Mouse (Mus musculus) macrophage (primary cell): ENCODE measurements around the gene Arhgap31. TPM values are rescaled to one million over a fixed set of nuclear protein-coding genes. Genes with fewer than 3 reads are reported as not detected.

ENCODE experiments used
- H3K27ac ChIP-seq: fragments of 350-480 bp; formaldehyde crosslinking; 2 replicates; pipeline ENCODE4 v1.9.0; 2021
- H3K36me3 ChIP-seq: fragments of 350-480 bp; formaldehyde crosslinking; 2 replicates; pipeline ENCODE4 v1.9.0; 2021; ENCODE audit errors: inconsistent target
- H3K4me3 ChIP-seq: fragments of 350-480 bp; formaldehyde crosslinking; 2 replicates; pipeline ENCODE4 v1.9.0; 2021; ENCODE audit errors: inconsistent target
- H3K79me2 ChIP-seq: fragments of 350-480 bp; formaldehyde crosslinking; 2 replicates; pipeline ENCODE4 v1.9.0; 2021; ENCODE audit errors: inconsistent target
- WGBS: methylation state at CpG from one replicate; pipeline ENCODE4 v1.1.7; 2026; ENCODE audit warnings: inconsistent platforms; ENCODE audit not compliant: missing documents; 5-methylcytosine and 5-hydroxymethylcytosine counted together
- polyA plus RNA-seq: library from polyadenylated mRNA; stranded (reverse); fragments of 250-400 nt; gene quantifications from 3 replicates; pipeline ENCODE4 v1.2.4, GENCODE M21; 2018; ENCODE audit warnings: inconsistent platforms

Arhgap31 gene
- polyA plus RNA-seq, 1 experiment from 2014 or later = 40.3 TPM

DNA sequence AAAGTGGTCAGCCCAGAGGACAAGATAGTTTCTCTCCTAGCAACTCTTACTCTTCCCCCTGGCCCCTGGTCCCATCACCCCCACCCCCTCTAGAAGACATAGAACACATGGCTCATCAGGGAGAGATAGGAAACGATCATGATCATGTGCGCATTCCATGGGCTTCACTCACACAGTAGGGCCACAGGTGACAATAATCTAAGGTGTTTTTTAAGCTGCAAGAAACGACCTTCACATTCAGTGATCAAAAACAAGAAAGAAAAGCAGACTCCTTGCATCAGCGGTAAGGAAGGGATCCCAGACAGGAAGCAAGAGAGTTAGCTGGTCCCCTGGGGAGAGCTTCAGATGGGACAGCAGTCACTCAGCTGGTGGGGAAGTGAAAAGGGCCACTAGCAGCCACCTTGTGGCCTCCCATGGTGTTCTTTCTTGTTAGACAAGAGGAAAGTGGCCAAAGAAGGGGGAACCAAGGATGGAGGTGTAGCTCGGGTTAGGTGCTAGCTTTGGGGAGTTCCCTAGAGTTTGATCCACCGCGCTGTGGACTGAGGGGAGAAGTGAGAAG, 4.0 kb downstream of the Arhgap31 start:
- H3K4me3 ChIP-seq = no peak overlapping the region
- H3K36me3 ChIP-seq = no peaks in the 10 kb centered on the region
- peaks cover 75% of the 10 kb centered on the region for H3K79me2 ChIP-seq
- H3K27ac ChIP-seq = no peak overlapping the region
- 54% methylated on average over 7 of the region's 7 CpGs for WGBS

DNA sequence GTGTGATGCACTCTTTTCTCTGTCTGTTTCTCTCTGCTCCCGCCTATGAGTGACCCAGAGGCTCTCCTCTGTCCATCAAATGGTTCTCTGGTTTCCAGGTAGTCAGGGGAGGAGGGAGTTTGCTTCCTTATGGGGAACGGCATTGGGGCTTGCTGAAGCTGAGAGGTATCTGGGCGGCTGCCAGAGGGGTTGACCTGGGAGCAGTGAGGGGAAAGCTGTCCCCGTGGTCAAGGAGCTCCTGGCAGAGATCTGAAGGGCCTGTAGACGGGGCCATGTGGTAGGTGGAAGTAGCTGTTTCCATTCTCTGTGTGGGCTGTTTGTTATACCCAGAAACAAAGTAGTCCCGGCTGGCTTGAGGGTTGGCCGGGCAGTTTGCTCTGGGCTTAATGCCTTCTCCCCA, 6.3 kb downstream of the Arhgap31 start:
- WGBS = 71% methylated on average over 7 of the region's 7 CpGs
- H3K36me3 ChIP-seq = no peaks in the 10 kb centered on the region
- H3K27ac ChIP-seq = no peak overlapping the region
- H3K4me3 ChIP-seq = no peak overlapping the region
- peaks cover 92% of the 10 kb centered on the region for H3K79me2 ChIP-seq

DNA sequence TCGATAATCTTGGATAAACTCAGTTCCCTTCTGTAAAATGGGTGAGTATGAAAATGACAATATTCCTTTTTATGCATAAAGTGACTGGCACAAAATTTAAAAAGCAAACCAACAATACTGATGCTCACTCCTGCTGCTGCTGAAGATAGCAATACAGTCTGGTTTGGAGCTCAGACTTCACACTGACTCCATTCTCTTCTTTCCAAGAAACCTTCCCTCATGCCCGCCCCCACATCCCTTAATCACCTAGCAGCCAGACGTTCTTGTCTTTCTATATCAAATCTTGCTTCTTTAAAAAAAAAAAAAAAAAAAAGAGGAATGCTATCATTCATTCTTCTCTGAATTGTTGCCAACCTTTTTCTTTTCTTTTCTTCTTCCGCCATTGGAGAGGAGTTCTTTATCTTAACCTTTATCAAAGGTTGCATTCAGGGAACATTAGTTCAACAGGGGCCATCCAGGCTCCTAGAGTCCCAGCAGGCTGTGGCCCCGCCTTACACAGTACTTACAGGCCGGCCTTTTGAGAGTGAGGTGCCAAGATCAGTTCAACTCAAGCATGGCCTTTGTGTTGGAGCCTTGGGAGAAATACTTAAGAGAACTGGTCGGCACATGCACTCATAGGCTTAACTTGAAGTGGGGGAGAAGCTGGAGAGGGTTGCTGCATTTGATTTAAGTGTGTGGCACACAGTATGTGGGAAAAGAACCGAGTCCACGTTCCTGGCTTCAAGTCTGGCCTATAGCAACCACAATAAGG, 7.4 kb downstream of the Arhgap31 start:
- H3K27ac ChIP-seq = no peak overlapping the region
- H3K4me3 ChIP-seq = no peak overlapping the region
- 79% methylated on average over 9 of the region's 9 CpGs for WGBS
- peaks cover 100% of the 10 kb centered on the region for H3K79me2 ChIP-seq
- no peaks in the 10 kb centered on the region for H3K36me3 ChIP-seq

DNA sequence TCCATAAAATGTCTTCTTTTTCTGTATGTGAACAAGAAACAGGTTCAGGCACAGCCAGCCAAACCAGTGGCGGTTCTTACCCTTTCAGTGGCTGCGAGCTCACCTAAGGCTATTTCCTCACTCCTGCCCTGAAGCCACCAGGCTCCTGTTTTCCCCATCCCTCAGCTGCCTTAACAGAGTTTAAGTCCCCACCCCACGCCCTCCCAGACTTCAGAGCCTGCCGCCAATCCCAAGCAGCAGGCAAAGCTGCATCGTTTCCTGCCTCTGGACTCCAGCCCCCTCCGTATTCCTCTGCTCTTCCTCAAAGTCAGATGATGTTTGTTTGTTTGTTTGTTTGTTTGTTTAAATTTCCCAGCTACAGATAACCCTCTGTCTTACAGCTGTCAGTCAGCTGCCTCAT, 9.6 kb downstream of the Arhgap31 start:
- Histone ChIP-seq H3K79me2 (peaks cover 100% of the 10 kb centered on the region), H3K36me3 (no peaks in the 10 kb centered on the region), H3K4me3 (no peak overlapping the region), H3K27ac (no peak overlapping the region)
- 93% methylated on average over 6 of the region's 6 CpGs for WGBS

DNA sequence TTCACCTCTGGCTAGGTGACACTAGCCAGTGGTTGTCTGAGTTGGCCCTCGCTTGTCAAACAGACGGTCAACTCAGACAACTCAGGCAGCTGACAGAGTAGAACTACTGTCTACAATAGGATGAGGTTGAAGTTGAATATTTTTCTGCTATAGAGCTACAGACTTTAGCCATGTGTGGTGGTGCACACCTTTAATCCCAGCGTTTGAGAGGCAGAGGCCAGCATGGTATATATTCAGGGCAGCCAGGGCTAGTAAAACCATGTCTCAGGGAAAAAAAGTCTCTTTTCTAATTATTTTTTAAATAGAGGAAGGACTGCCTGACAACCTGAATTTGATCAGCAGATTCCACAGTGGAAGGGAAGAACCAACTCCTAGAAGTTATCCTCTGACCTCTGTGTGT, 10.8 kb downstream of the Arhgap31 start:
- 94% methylated on average over 3 of the region's 3 CpGs for WGBS
- peak overlapping the region; percentile 63 for H3K27ac ChIP-seq
- H3K4me3 ChIP-seq = no peak overlapping the region
- H3K36me3 ChIP-seq = no peaks in the 10 kb centered on the region
- H3K79me2 ChIP-seq = peaks cover 100% of the 10 kb centered on the region

DNA sequence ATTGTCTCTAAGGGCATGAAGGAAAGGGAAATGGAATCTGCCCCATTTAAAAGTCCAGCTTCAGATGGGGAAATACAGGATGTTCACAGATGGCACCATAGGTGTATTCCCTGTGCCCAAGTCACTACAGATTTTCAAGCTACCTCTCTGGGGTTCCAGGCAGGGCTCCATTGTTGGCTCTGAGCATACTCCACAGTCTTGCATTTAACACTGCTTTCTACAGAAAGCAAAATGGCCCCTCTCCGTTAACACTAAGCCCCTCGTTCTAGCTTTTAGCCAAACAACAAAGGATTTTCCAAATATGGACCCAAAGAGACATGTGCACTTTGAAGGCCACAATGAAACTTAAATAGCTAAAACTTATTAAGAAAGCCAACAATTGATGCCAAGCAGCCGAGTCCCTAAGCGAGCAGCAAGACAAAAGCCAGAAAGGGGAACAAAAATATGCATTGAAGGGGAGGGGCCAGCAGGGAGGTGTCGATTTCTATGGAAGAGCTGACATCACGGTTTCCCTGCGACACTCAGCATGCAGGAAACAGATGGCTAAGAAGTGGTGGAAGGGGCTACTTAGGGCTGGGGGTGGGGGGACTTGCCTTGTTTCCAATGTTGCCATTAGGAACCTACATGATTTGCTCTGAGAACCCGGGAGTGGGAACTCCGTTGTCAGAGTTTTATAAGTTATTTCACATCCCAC, 11.4 kb downstream of the Arhgap31 start:
- H3K4me3 ChIP-seq = no peak overlapping the region; the same call in 1 of the 2 replicates

DNA sequence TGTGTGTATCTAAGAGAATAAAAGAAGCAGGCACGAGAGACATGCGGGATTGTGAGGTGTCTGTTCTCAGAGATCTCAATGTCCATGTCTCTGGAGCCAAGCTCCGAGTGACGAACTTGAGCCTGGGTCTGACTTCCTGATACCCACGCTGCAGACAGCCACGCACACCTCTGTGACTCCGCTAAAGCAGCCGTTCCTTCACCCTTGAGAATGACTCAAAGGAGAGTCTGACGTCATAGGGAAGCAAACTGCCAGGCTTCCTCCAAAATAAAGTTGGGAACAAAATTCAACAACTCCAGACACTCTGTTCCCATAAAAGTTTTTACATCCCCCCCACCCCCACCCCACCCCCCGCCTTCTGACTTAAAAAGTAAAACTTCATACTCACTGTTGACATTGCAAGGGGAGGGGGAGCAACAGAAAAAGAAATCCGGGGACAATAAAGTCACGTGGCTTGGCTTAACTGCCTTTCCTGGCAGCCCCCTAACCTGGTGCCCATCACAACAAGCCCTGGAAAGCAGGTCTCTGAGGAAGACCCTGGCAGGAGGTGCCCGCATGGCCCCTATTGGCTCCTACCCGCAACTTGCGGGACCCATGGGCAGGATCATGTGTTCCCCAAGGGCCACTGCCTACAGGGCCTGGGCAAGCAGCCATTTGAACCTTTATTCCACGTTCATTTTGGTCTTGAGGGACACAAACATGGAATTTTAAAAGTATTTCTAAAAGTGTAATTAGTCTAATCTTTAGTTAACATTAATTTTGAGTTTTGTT, 12.5 kb downstream of the Arhgap31 start:
- 69% methylated on average over 14 of the region's 16 CpGs for WGBS
- peaks cover 100% of the 10 kb centered on the region for H3K79me2 ChIP-seq
- H3K36me3 ChIP-seq = no peaks in the 10 kb centered on the region
- no peak overlapping the region for H3K27ac ChIP-seq
- H3K4me3 ChIP-seq = no peak overlapping the region

More for the DNA sequence above, 11.4 kb downstream of the Arhgap31 start:
- H3K27ac ChIP-seq = peak overlapping the region; percentile 63
- no peaks in the 10 kb centered on the region for H3K36me3 ChIP-seq
- 2% methylated on average over 9 of the region's 9 CpGs for WGBS
- H3K79me2 ChIP-seq = peaks cover 100% of the 10 kb centered on the region

DNA sequence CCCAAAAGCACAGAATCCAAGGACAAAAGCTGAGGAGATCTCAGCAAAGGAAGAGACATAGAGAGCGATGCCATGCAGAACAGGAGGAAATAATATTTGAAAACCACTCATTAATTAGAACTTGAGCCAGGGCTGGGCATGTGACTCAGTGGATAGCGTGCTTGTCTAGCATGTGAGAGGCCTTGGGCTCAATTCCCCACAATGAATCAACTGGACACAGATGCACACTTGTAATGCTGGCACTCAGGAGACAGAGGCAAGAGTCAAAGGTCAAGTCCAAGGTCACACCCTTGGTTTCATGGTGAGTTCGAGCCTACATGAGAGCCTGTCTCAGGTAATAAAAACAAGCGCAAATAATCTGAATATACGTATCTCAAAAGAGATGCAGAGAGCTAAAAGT, 15.5 kb downstream of the Arhgap31 start:
- H3K27ac ChIP-seq = no peak overlapping the region
- 95% methylated on average over 5 of the region's 5 CpGs for WGBS
- no peak overlapping the region for H3K4me3 ChIP-seq
- no peaks in the 10 kb centered on the region for H3K36me3 ChIP-seq
- peaks cover 100% of the 10 kb centered on the region for H3K79me2 ChIP-seq

DNA sequence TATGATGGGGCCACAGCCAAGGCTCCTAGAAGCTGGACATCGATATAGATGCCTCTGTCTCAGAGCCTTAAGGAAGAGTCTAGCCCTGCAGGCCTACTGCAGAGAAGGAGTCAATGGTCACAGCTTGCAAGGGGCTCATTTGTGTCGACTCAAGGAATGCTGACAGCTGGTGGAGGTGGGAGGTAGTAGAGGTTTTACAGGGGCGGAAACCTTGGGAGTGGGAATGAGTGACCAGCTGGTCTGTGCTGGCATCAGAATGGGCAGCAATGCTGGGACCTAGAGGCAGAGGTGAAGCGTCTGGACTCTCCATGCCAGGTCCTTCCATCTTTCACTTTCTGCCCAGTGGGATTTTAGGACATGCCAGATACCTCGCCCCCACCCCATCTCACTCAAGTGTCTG, 17.5 kb downstream of the Arhgap31 start:
- no peak overlapping the region for H3K4me3 ChIP-seq
- H3K36me3 ChIP-seq = 0 out of 2 replicates have a peak, but pooled peaks cover 8% of the 10 kb centered on the region
- H3K79me2 ChIP-seq = peaks cover 100% of the 10 kb centered on the region
- H3K27ac ChIP-seq = no peak overlapping the region
- WGBS = 89% methylated on average over 5 of the region's 5 CpGs

DNA sequence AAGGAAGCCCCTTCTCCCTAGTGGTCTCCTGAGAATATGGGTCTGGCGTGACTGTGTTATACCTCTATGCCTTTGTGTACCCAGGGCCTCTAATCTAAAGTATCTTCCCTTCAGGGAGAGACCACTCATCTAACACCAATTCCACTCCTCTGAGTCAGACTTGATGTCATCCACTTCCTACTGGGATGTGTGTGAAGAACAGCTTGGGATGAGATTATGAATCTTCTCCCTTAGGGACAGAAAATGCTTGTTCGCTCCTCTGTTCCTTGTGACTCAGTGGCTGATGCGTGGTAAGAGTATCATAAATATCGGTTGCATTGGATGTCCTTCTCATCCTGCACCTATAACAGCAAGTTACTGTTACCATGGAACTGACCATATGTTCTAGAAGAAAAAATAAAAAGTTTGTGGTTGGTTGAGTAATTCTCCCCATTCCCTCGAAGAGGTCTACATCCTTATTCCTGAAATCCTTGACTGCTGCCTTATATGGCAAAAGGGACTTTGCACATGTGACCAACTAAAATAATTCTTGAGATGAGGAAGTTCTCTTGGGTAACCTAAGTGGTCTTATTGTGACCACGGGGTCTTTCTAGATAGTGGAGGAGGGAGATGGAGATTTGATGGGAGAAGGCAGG, 18.1 kb downstream of the Arhgap31 start:
- no peak overlapping the region for H3K4me3 ChIP-seq
- 61% methylated on average over 6 of the region's 6 CpGs for WGBS
- 0 out of 2 replicates have a peak, but pooled peaks cover 8% of the 10 kb centered on the region for H3K36me3 ChIP-seq
- no peak overlapping the region for H3K27ac ChIP-seq
- H3K79me2 ChIP-seq = peaks cover 100% of the 10 kb centered on the region

DNA sequence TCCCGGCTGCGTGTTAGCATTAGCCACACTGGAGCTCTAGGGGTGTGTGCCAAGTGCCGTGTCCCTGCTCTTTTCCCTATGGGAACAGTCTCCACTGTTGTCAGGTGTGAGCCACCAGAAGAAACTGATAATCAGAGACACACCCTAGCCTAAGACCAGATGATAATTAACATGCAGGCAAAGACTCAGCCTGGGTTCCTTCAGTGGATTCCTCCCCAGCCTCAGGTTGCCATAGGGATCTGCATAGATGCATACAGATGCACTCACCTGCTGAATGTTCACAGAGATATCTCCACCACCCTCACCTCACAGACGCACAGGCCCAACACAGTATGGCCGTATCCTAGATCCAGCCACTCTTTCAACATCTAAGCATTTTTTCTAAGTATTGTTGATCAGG, 22.6 kb downstream of the Arhgap31 start:
- 97% methylated on average over 5 of the region's 5 CpGs for WGBS
- Histone ChIP-seq H3K79me2 (peaks cover 93% of the 10 kb centered on the region), H3K27ac (no peak overlapping the region), H3K4me3 (no peak overlapping the region), H3K36me3 (peaks cover 13% of the 10 kb centered on the region; the same call in 1 of the 2 replicates)

DNA sequence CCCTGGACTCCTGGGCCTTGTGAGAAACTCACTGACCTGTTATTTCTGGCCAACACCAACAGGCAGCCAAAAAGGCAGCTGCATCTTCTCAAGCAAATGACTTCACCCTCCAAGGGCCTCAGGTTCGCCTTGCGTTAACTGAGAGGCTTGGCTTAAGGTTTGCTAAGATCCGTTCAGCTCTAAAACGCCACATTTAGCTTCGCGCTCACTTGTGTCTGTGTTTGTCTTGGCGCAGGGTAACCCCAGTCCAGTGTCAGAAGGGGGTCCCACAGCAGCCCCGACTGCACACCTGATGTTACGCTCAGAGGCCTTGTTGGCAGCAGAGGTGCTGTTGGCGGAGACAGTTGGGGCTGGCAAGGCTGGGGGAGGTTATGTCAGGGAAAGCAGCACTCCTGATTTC, 23.3 kb downstream of the Arhgap31 start:
- Histone ChIP-seq H3K36me3 (peaks cover 13% of the 10 kb centered on the region; the same call in 1 of the 2 replicates), H3K79me2 (peaks cover 85% of the 10 kb centered on the region), H3K27ac (no peak overlapping the region), H3K4me3 (no peak overlapping the region)
- WGBS = 87% methylated on average over 10 of the region's 10 CpGs

DNA sequence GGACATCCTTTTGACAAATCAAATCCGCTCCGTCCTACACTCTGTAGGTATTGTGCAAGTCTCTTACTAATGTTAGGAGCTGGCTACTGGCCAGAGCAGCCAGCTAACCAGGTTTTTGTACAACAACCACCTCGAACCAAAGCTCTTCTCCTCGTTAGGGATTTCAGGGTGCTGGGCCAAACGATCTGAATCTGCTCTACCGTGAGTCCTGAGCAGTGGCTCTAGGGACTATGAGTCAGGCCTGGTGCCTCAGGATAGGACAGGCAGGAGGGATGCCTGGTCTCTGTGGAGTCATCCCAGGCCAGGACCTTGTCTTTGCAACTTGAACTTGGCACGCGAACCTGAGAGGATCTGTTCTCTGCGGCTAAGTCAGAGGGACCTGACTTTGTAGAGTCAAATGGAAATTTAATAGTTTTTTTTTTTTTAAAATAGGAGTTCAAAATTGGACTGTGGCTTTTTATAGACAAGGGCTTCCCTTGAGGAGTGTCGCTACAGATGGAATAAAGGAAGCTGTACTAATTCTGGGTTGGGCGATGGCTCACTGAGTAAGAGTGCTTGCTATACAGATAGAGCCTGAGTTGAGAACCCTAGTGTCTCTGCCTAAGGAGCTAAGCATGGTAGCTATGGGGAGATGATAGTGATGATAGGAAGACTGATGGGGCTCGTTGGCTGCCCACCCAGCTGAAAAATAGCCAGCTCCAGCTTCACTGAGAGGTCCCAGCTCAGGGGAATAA, 24.4 kb downstream of the Arhgap31 start:
- Histone ChIP-seq H3K79me2 (peaks cover 75% of the 10 kb centered on the region), H3K27ac (no peak overlapping the region), H3K4me3 (no peak overlapping the region), H3K36me3 (peaks cover 13% of the 10 kb centered on the region; the same call in 1 of the 2 replicates)
- 81% methylated on average over 12 of the region's 12 CpGs for WGBS
